Comparison of ENCODE assay signal across 7 mouse cellular contexts in genomic region chr2:80266894-80267293, GRCm38 (mm10). TPM values are rescaled to one million over a fixed set of nuclear protein-coding genes. Genes with fewer than 3 reads are reported as not detected.
A peak's percentile ranks its signal among the peaks of the same experiment; 100 is the strongest.
DNase-seq lines count a peak whose midpoint lies in the region; ATAC-seq lines count a peak whose summit lies in the region.

No protein-coding gene starts in this region.

- H3K4me2 ChIP-seq in hindbrain, embryonic 16.5 days (ENCODE audit: low read length): 0 out of 2 replicates have a peak overlapping the region, but pooled peaks have one; percentile 20

- DNase-seq in ZHBTc4 (ENCODE audit: low read depth, low spot score): peak; percentile 83
- peak; percentile 48 to 65 for DNase-seq in cerebellum, postnatal 25 days
- peak; percentile 48 to 61 for DNase-seq in frontal cortex, postnatal 25 days (ENCODE audit: low spot score in 2 of 2)
- peak; percentile 68 for DNase-seq in left cerebral cortex, adult 11 months (ENCODE audit: low spot score)
- peak; percentile 68 for DNase-seq in lung, postnatal 36 days
- peak; percentile 79 for DNase-seq in retina, postnatal 1 day

- no peaks in the 10 kb centered on the region for H3K36me3 ChIP-seq in hindbrain, embryonic 16.5 days (ENCODE audit: control insufficient read depth, insufficient read depth, low read length)

- H3K27me3 ChIP-seq in hindbrain, embryonic 16.5 days (replicated peaks; ENCODE audit: control insufficient read depth, insufficient read depth, low read length): no peaks in the 10 kb centered on the region

- H3K4me3 ChIP-seq in hindbrain, embryonic 16.5 days (ENCODE audit: low read length): no peak overlapping the region

- H3K9me3 ChIP-seq in hindbrain, embryonic 16.5 days (ENCODE audit: control insufficient read depth, low read length): no peaks in the 10 kb centered on the region

- 20% methylated on average over 11 of the region's 11 CpGs for WGBS in hindbrain, embryonic 16.5 days

- H3K27ac ChIP-seq in hindbrain, embryonic 16.5 days (ENCODE audit: low read depth, low read length): no peak overlapping the region

- ATAC-seq in hindbrain, embryonic 16.5 days: peak; percentile 56; the same call in 1 of the 2 replicates

- no peaks in the 10 kb centered on the region for H3K4me1 ChIP-seq in hindbrain, embryonic 16.5 days (ENCODE audit: control insufficient read depth, insufficient read depth, low read depth, low read length)

- no peak overlapping the region for H3K9ac ChIP-seq in hindbrain, embryonic 16.5 days (ENCODE audit: low read depth, low read length)

RNA-seq across cellular contexts. Expression of gene Prdx6b, which starts 25.4 kb away (rescaled TPM):
- polyA plus RNA-seq in hindbrain, embryonic 16.5 days (2015; fragmentation: Nextera tagmentation; extraction: Ambion mirVana): not detected in 2 replicates

RNA-seq across cellular contexts. Expression of gene Dnajc10, which starts 48.4 kb away (rescaled TPM):
- 61.6 and 65.3 TPM in 2 replicates for polyA plus RNA-seq in hindbrain, embryonic 16.5 days (2015; fragmentation: Nextera tagmentation; extraction: Ambion mirVana)
